Mouse (Mus musculus): ENCODE data around the gene Dhh. TPM values are rescaled to one million over a fixed set of nuclear protein-coding genes. Genes with fewer than 3 reads are reported as not detected.

Gene Dhh
- total and polyA plus RNA-seq, 3 experiments, result not detected

DNA sequence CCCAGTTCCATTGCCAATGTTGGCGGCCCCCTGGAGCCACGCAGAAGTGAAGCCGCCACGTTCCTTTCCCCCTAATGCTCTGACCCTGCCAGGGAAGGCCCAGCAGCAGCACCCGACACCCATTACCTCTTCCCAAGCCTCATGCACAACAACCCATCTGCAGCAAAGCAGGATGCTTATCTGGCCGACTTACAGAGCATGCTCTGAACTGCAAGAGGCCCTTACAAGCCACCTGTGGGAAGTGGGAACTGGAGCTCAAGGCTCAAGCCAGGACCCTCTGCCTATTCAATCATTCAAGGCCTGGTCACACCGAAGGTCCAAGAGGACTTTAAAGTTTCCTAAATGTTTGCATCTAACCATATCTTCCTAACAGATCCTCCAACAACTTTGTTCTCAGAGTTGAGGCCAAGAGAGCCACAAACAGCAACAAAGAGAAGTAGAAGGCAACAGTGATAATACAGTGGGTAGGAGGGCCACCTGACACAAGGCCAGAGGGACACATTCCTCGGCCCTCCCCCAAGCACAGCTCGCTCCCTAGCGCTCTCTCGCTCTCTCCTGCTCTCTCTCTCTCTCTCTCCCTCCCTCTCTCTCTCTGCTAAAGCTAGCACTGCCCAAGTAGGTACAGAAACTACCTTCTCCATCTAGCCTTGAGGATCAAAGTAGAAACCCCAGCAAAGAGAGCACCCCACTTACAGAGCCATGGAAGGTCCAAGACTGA is 29.8 kb downstream of the Dhh start:
- no peak for DNase-seq (ENCODE audit: extremely low read depth)
- dilution Hi-C loops (cut with MboI; ENCODE audit: extremely low pct_ligation_motif_present, extremely low pct_unique_long_range_greater_than_20kb, low sequenced_read_pairs) (no loop called here), in situ Hi-C loops (cut with MboI; ENCODE audit: low pct_ligation_motif_present, low pct_unique_long_range_greater_than_20kb, low sequenced_read_pairs) (loop anchor here (5.0 kb wide), 1 partner anchor 36 kb away; the partner anchor contains the start of gene Prkag1)
- peak overlapping the region; percentile 82 for H3K9ac ChIP-seq (ENCODE audit: insufficient read depth, low read depth)
- 0 out of 2 replicates have a peak overlapping the region, but pooled peaks have one; percentile 5 for H3K27ac ChIP-seq (ENCODE audit: insufficient read depth, low read depth)
- H3K9me3 ChIP-seq (replicated peaks; ENCODE audit: low read length), result no peaks in the 10 kb centered on the region
- H3K79me2 ChIP-seq (replicated peaks; ENCODE audit: control insufficient read depth, extremely low read depth, insufficient read depth, poor library complexity, severe bottlenecking), result peaks cover 64% of the 10 kb centered on the region
- peaks cover 6 to 36% of the 10 kb centered on the region in 2 experiments; a peak in 2 of 4 replicates for H3K4me1 ChIP-seq (ENCODE audit: control insufficient read depth in 1 of 2, insufficient read depth in 2 of 2)
- peak overlapping the region; percentile 71 to 94 (median 86) for H3K4me3 ChIP-seq (replicated peaks in 1 of 3; ENCODE audit: low read depth in 2 of 3, low read length in 2 of 3, poor library complexity in 1 of 3)
- no peaks in the 10 kb centered on the region for H3K27me3 ChIP-seq (replicated peaks)
- peak overlapping the region; percentile 97 for H3K4me2 ChIP-seq (ENCODE audit: insufficient read depth, low read depth, poor library complexity, severe bottlenecking)
- TF ChIP-seq JUN (IDR thresholded peaks at IDR 0.05; ENCODE audit: insufficient read depth, low read depth, low read length), result no peak
- TF ChIP-seq CHD1 (IDR thresholded peaks at IDR 0.05; ENCODE audit: low read depth, low read length), result no peak
- TF ChIP-seq PAX5 (IDR thresholded peaks at IDR 0.05; ENCODE audit: low read length), result no peak
- TF ChIP-seq BHLHE40 (IDR thresholded peaks at IDR 0.05; ENCODE audit: low read depth, low read length), result no peak
- no peak for TF ChIP-seq ETS1 (conservative IDR thresholded peaks at IDR 0.05; ENCODE audit: low read depth, low read length)
- no peak for TF ChIP-seq MEF2A (IDR thresholded peaks at IDR 0.05; ENCODE audit: borderline replicate concordance, low read depth, low read length)
- no peak for TF ChIP-seq UBTF (IDR thresholded peaks at IDR 0.05; ENCODE audit: low read depth, low read length)
- no peak for TF ChIP-seq EP300 (IDR thresholded peaks at IDR 0.05; ENCODE audit: low read length)
- no peak for TF ChIP-seq JUND (conservative IDR thresholded peaks at IDR 0.05; ENCODE audit: low read depth, low read length)
- TF ChIP-seq ZC3H11A (IDR thresholded peaks at IDR 0.05; ENCODE audit: low read depth, low read length), result no peak
- TF ChIP-seq SIN3A (IDR thresholded peaks at IDR 0.05; ENCODE audit: low read length), result no peak
- TF ChIP-seq USF2 (conservative IDR thresholded peaks at IDR 0.05; ENCODE audit: low read depth, low read length), result no peak
- TF ChIP-seq CHD2 (IDR thresholded peaks at IDR 0.05; ENCODE audit: low read length), result no peak
- TF ChIP-seq ZNF384 (IDR thresholded peaks at IDR 0.05; ENCODE audit: low read depth, low read length), result no peak
- no peak for TF ChIP-seq HCFC1 (IDR thresholded peaks at IDR 0.05; ENCODE audit: low read depth, low read length)
- no peak for TF ChIP-seq ELF1 (IDR thresholded peaks at IDR 0.05; ENCODE audit: low read depth, low read length)
- TF ChIP-seq NRF1 (IDR thresholded peaks at IDR 0.05; ENCODE audit: low read depth, low read length), result no peak; the same call in 1 of the 2 replicates
- no peak for TF ChIP-seq GABPA (IDR thresholded peaks at IDR 0.05; ENCODE audit: insufficient replicate concordance, low read depth, low read length)
- peaks cover 32 to 40% of the 10 kb centered on the region in 2 experiments for H3K36me3 ChIP-seq (replicated peaks in 1 of 2; ENCODE audit: control insufficient read depth in 1 of 2, insufficient read depth in 1 of 2, low read length in 1 of 2)

DNA sequence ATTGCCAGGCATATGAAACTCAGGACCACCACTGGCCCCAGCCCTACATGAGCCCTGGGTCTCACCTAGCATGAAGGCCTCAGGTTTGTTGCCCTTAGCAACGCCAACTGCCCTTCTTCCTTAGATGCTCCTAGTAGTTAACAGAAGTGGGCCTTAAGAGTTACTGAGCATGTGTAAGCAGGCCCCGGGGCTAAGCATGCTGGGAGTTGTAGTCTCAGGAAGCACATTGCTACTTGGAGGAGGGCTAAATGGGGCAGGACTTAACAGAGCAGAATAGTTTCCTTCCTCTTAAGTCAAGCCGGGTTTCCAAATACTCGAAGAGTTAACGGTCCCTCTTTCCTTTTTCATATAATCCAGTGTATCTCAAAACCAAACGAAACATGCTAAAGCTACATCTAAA is 31.0 kb downstream of the Dhh start:
- Histone ChIP-seq H3K4me1 (ENCODE audit: control insufficient read depth in 1 of 2, insufficient read depth in 2 of 2) (peaks cover 6 to 30% of the 10 kb centered on the region in 2 experiments; a peak in 2 of 4 replicates), H3K9me3 (replicated peaks; ENCODE audit: low read length) (no peaks in the 10 kb centered on the region), H3K79me2 (replicated peaks; ENCODE audit: control insufficient read depth, extremely low read depth, insufficient read depth, poor library complexity, severe bottlenecking) (peaks cover 64% of the 10 kb centered on the region), H3K27ac (ENCODE audit: insufficient read depth, low read depth) (no peak overlapping the region), H3K36me3 (replicated peaks in 1 of 2; ENCODE audit: control insufficient read depth in 1 of 2, insufficient read depth in 1 of 2, low read length in 1 of 2) (peaks cover 44 to 52% of the 10 kb centered on the region in 2 experiments), H3K9ac (ENCODE audit: insufficient read depth, low read depth) (peak overlapping the region; percentile 82; the same call in 1 of the 2 replicates), H3K4me2 (ENCODE audit: insufficient read depth, low read depth, poor library complexity, severe bottlenecking) (peak overlapping the region; percentile 97), H3K4me3 (replicated peaks in 1 of 3; ENCODE audit: low read depth in 2 of 3, low read length in 2 of 3, poor library complexity in 1 of 3) (peak overlapping the region; percentile 40 to 94 (median 86)), H3K27me3 (replicated peaks) (no peaks in the 10 kb centered on the region)
- dilution Hi-C loops (cut with MboI; ENCODE audit: extremely low pct_ligation_motif_present, extremely low pct_unique_long_range_greater_than_20kb, low sequenced_read_pairs) (no loop called here), in situ Hi-C loops (cut with MboI; ENCODE audit: low pct_ligation_motif_present, low pct_unique_long_range_greater_than_20kb, low sequenced_read_pairs) (loop anchor here (5.0 kb wide), 1 partner anchor 35 kb away; the partner anchor contains the start of gene Prkag1)
- peak; percentile 88 for DNase-seq (ENCODE audit: extremely low read depth)
- TF ChIP-seq JUND (conservative IDR thresholded peaks at IDR 0.05; ENCODE audit: low read depth, low read length) (no peak), KAT2A (IDR thresholded peaks at IDR 0.05; ENCODE audit: insufficient replicate concordance, low read length) (peak; percentile 93; the same call in 1 of the 2 replicates), HCFC1 (IDR thresholded peaks at IDR 0.05; ENCODE audit: low read depth, low read length) (peak; percentile 99), TCF12 (IDR thresholded peaks at IDR 0.05; ENCODE audit: low read depth, low read length) (no peak), POLR2A (IDR thresholded peaks at IDR 0.05; ENCODE audit: low read depth, low read length) (peak; percentile 23; the same call in 1 of the 2 replicates), NRF1 (IDR thresholded peaks at IDR 0.05; ENCODE audit: low read depth, low read length) (peak; percentile 91), GABPA (IDR thresholded peaks at IDR 0.05; ENCODE audit: insufficient replicate concordance, low read depth, low read length) (peak; percentile 32; the same call in 1 of the 2 replicates), MXI1 (IDR thresholded peaks at IDR 0.05; ENCODE audit: low read depth, low read length) (peak; percentile 49; the same call in 1 of the 2 replicates), MAFK (IDR thresholded peaks at IDR 0.05; ENCODE audit: insufficient replicate concordance, low read length) (no peak), MYC (IDR thresholded peaks at IDR 0.05; ENCODE audit: low read depth, low read length) (peak; percentile 84), RAD21 (IDR thresholded peaks at IDR 0.05; ENCODE audit: low read depth, low read length) (no peak), SIN3A (IDR thresholded peaks at IDR 0.05; ENCODE audit: low read length) (peak; percentile 34; the same call in 1 of the 2 replicates), UBTF (IDR thresholded peaks at IDR 0.05; ENCODE audit: low read depth, low read length) (no peak), JUN (IDR thresholded peaks at IDR 0.05; ENCODE audit: insufficient read depth, low read depth, low read length) (no peak), ETS1 (conservative IDR thresholded peaks at IDR 0.05; ENCODE audit: low read depth, low read length) (no peak), ELF1 (IDR thresholded peaks at IDR 0.05; ENCODE audit: low read depth, low read length) (peak; percentile 90), POLR2AphosphoS2 (IDR thresholded peaks at IDR 0.05; ENCODE audit: low read depth, low read length) (no peak), TBP (conservative IDR thresholded peaks at IDR 0.05; ENCODE audit: low read depth, low read length) (peak; percentile 49; the same call in 1 of the 2 replicates)

Data from CH12.LX (cell line).